Mouse (Mus musculus) liver, adult 2 months (tissue): ENCODE results near the gene H6pd. TPM values are rescaled to one million over a fixed set of nuclear protein-coding genes. Genes with fewer than 3 reads are reported as not detected.

Experiments used
- DNase-seq: peaks from one replicate; pipeline ENCODE4 v3.0.0-alpha.2; 2011; ENCODE audit warnings: low read depth, low spot score; ENCODE audit errors: extremely low read depth
- H3K27ac ChIP-seq: fragments of 200-500 bp; replicated peaks from 2 replicates; pipeline ENCODE4 v1.5.1; 2012; ENCODE audit warnings: low read depth, mild to moderate bottlenecking, control low read depth, inconsistent platforms, low read length; ENCODE audit not compliant: insufficient read depth
- H3K27me3 ChIP-seq: fragments of 200-500 bp; 2 replicates; pipeline ENCODE4 v1.6.1; 2012; ENCODE audit warnings: mild to moderate bottlenecking, moderate library complexity, low read length, inconsistent platforms; ENCODE audit not compliant: control insufficient read depth, insufficient read depth
- H3K36me3 ChIP-seq: fragments of 200-500 bp; 2 replicates; pipeline ENCODE4 v1.6.1; 2012; ENCODE audit warnings: low read length, inconsistent platforms; ENCODE audit not compliant: control insufficient read depth, insufficient read depth
- H3K4me1 ChIP-seq: fragments of 200-500 bp; 2 replicates; pipeline ENCODE4 v1.6.1; 2011; ENCODE audit warnings: low read length; ENCODE audit not compliant: control insufficient read depth, insufficient read depth
- H3K4me3 ChIP-seq: fragments of 200-500 bp; 2 replicates; pipeline ENCODE4 v1.5.1; 2011; ENCODE audit warnings: low read depth, mild to moderate bottlenecking, control low read depth, low read length, moderate library complexity; ENCODE audit not compliant: insufficient read depth
- H3K79me2 ChIP-seq: fragments of 200-500 bp; 2 replicates; pipeline ENCODE4 v1.6.1; 2012; ENCODE audit warnings: inconsistent platforms, mild to moderate bottlenecking, low read length, moderate library complexity; ENCODE audit not compliant: control insufficient read depth, insufficient read depth
- H3K9ac ChIP-seq: fragments of 200-500 bp; 2 replicates; pipeline ENCODE4 v1.6.1; 2012; ENCODE audit warnings: low read depth, mild to moderate bottlenecking, control low read depth, inconsistent platforms, low read length
- CTCF ChIP-seq: fragments of 200-500 bp; IDR thresholded peaks from 2 replicates; pipeline ENCODE4 v1.5.1; 2011; ENCODE audit warnings: low read depth, low read length, control low read depth
- POLR2A ChIP-seq: fragments of 200-500 bp; IDR thresholded peaks from 2 replicates; pipeline ENCODE4 v1.6.1; 2011; ENCODE audit warnings: low read length, control low read depth; ENCODE audit not compliant: insufficient read depth; ENCODE audit errors: extremely low read depth
- WGBS: fragments of 180-500 bp; shearing (Covaris S2); methylation state at CpG from one replicate; pipeline ENCODE4 v1.1.7; 2018; 5-methylcytosine and 5-hydroxymethylcytosine counted together
- polyA plus RNA-seq: library from polyadenylated mRNA; depleted of rRNA; stranded (reverse); fragments of >200 nt; gene quantifications from 2 replicates; pipeline ENCODE4 v1.2.3, GENCODE M21; 2012; rRNA removed
- total RNA-seq: library from RNA; depleted of rRNA; stranded (reverse); fragments of >200 nt; gene quantifications from 2 replicates; pipeline ENCODE4 v1.2.3, GENCODE M21; 2014; rRNA removed

H6pd gene
- total RNA-seq (121 and 187 TPM in 2 replicates), polyA plus RNA-seq (183 and 205 TPM in 2 replicates)

- Histone ChIP-seq H3K27ac (peak within 1 kb of the TSS; percentile 94), H3K4me1 (peaks cover 42% of the 10 kb centered on the region), H3K9ac (peak within 1 kb of the TSS; percentile 80), H3K27me3 (no peaks in the 10 kb centered on the region), H3K79me2 (peaks cover 16% of the 10 kb centered on the region), H3K4me3 (peak within 1 kb of the TSS; percentile 64), H3K36me3 (no peaks in the 10 kb centered on the region)
- DNase-seq = peak; percentile 77
- WGBS = 5% methylated on average over 51 of the region's 52 CpGs
- TF ChIP-seq CTCF = no peak
- TF ChIP-seq POLR2A = peak; percentile 82
Observed at GRCm38 (mm10) chr4:150008853-150009586, at the start of gene H6pd. H6pd (minus strand) TSS chr4:150009023.

GRCm38 (mm10) chr4:150057722-150058121 lies 48.9 kb upstream of the H6pd start:
- WGBS = 97% methylated on average over 12 of the region's 12 CpGs
- TF ChIP-seq POLR2A (no peak), CTCF (no peak)
- Histone ChIP-seq H3K79me2 (no peaks in the 10 kb centered on the region), H3K27ac (no peak overlapping the region), H3K4me3 (no peak overlapping the region), H3K4me1 (0 out of 2 replicates have a peak, but pooled peaks cover 3% of the 10 kb centered on the region), H3K9ac (no peak overlapping the region), H3K36me3 (no peaks in the 10 kb centered on the region), H3K27me3 (no peaks in the 10 kb centered on the region)
- no peak for DNase-seq

GRCm38 (mm10) chr4:150056171-150056570 lies 47.3 kb upstream of the H6pd start:
- H3K27me3 ChIP-seq = no peaks in the 10 kb centered on the region

GRCm38 (mm10) chr4:150052380-150052779 lies 43.6 kb upstream of the H6pd start:
- Histone ChIP-seq H3K27ac (no peak overlapping the region), H3K36me3 (no peaks in the 10 kb centered on the region), H3K4me3 (no peak overlapping the region), H3K27me3 (peaks cover 5% of the 10 kb centered on the region), H3K9ac (no peak overlapping the region), H3K79me2 (no peaks in the 10 kb centered on the region), H3K4me1 (peaks cover 8% of the 10 kb centered on the region)
- no peak for DNase-seq
- WGBS = 93% methylated on average over 3 of the region's 3 CpGs
- TF ChIP-seq POLR2A (no peak), CTCF (no peak)

More at GRCm38 (mm10) chr4:150056171-150056570, 47.3 kb upstream of the H6pd start:
- H3K79me2 ChIP-seq = no peaks in the 10 kb centered on the region
- DNase-seq = no peak
- H3K9ac ChIP-seq = no peak overlapping the region
- H3K27ac ChIP-seq = no peak overlapping the region
- TF ChIP-seq CTCF (no peak), POLR2A (no peak)
- H3K4me1 ChIP-seq = 0 out of 2 replicates have a peak, but pooled peaks cover under 1% of the 10 kb centered on the region
- 87% methylated on average over 7 of the region's 7 CpGs for WGBS
- H3K36me3 ChIP-seq = no peaks in the 10 kb centered on the region
- H3K4me3 ChIP-seq = no peak overlapping the region

- TF ChIP-seq POLR2A (no peak), CTCF (no peak)
- no peaks in the 10 kb centered on the region for H3K36me3 ChIP-seq
- no peak overlapping the region for H3K4me3 ChIP-seq
- no peaks in the 10 kb centered on the region for H3K79me2 ChIP-seq
- peaks cover 5% of the 10 kb centered on the region for H3K27me3 ChIP-seq
- peaks cover 8% of the 10 kb centered on the region for H3K4me1 ChIP-seq
- H3K9ac ChIP-seq = no peak overlapping the region
- DNase-seq = no peak
- no peak overlapping the region for H3K27ac ChIP-seq
- WGBS = 92% methylated on average over 8 of the region's 8 CpGs
Observed at GRCm38 (mm10) chr4:150051514-150051913, 42.7 kb upstream of the H6pd start.
